Mouse (Mus musculus): ENCODE results near the gene Enpp6. TPM values are rescaled to one million over a fixed set of nuclear protein-coding genes. Genes with fewer than 3 reads are reported as not detected.

Gene Enpp6
- total RNA-seq, 1 experiment from 2014 or later = not detected

- no peak for ATAC-seq (replicated peaks in 1 of 2; ENCODE audit: insufficient read depth in 1 of 2, low FRiP score in 2 of 2, low TSS enrichment in 1 of 2, low read depth in 1 of 2, poor library complexity in 2 of 2, severe bottlenecking in 2 of 2)
Measured at GRCm38 (mm10) chr8:47117336-47117735, 130.6 kb downstream of the Enpp6 start.

DNA sequence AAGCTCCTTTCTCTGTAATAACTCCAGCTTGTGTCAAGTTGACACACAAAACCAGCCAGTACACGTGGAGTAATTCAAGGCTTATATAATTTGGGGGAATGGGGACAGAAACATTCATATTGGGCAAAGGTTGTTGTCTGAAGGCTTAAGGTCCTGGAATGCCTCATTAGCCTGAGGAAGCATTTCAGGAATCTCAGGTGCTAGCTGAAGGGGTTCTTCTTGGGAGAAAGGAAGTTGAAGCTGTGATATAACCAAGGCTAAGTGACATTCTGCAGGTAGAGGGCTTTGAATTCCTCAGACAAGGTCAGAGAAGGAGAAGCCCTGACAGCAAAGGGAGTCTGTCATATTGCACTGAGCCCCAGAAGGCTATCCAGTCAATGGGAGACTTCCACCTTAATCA lies 133.2 kb downstream of the Enpp6 start:
- no peak for ATAC-seq (replicated peaks in 1 of 2; ENCODE audit: insufficient read depth in 1 of 2, low FRiP score in 2 of 2, low TSS enrichment in 1 of 2, low read depth in 1 of 2, poor library complexity in 2 of 2, severe bottlenecking in 2 of 2)

- no peak for ATAC-seq (replicated peaks in 1 of 2; ENCODE audit: insufficient read depth in 1 of 2, low FRiP score in 2 of 2, low TSS enrichment in 1 of 2, low read depth in 1 of 2, poor library complexity in 2 of 2, severe bottlenecking in 2 of 2)
Measured at GRCm38 (mm10) chr8:47128859-47129258, 142.2 kb downstream of the Enpp6 start.

- ATAC-seq (replicated peaks in 1 of 2; ENCODE audit: insufficient read depth in 1 of 2, low FRiP score in 2 of 2, low TSS enrichment in 1 of 2, low read depth in 1 of 2, poor library complexity in 2 of 2, severe bottlenecking in 2 of 2) = no peak
Measured at GRCm38 (mm10) chr8:47133381-47133780, 146.7 kb downstream of the Enpp6 start.

- no peak for ATAC-seq (replicated peaks in 1 of 2; ENCODE audit: insufficient read depth in 1 of 2, low FRiP score in 2 of 2, low TSS enrichment in 1 of 2, low read depth in 1 of 2, poor library complexity in 2 of 2, severe bottlenecking in 2 of 2)
Measured at GRCm38 (mm10) chr8:47134736-47135135, 148.0 kb downstream of the Enpp6 start.

GRCm38 (mm10) chr8:47135586-47135985 lies 148.9 kb downstream of the Enpp6 start:
- ATAC-seq (replicated peaks in 1 of 2; ENCODE audit: insufficient read depth in 1 of 2, low FRiP score in 2 of 2, low TSS enrichment in 1 of 2, low read depth in 1 of 2, poor library complexity in 2 of 2, severe bottlenecking in 2 of 2) = no peak

DNA sequence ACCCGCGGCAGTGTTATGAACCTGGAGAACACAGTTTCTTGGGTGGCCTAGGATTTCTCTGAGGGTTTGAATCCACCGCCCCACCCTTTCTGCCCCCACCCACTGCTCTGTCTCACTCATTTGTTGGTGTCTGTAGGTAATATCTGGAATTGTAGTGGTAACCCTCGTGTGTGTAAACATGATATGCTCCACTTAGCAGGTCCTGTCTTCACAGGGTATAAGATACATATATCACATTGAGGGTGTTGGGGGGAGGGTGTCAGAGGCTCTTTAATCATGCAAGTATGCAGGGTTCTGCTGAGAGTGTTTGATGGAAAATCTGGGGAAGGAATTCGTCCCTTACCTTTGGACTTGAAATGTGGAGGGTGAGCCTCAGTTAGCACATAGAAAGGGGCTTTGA lies 149.4 kb downstream of the Enpp6 start:
- no peak for ATAC-seq (replicated peaks in 1 of 2; ENCODE audit: insufficient read depth in 1 of 2, low FRiP score in 2 of 2, low TSS enrichment in 1 of 2, low read depth in 1 of 2, poor library complexity in 2 of 2, severe bottlenecking in 2 of 2)

GRCm38 (mm10) chr8:47145258-47145657 lies 158.6 kb downstream of the Enpp6 start:
- ATAC-seq (replicated peaks in 1 of 2; ENCODE audit: insufficient read depth in 1 of 2, low FRiP score in 2 of 2, low TSS enrichment in 1 of 2, low read depth in 1 of 2, poor library complexity in 2 of 2, severe bottlenecking in 2 of 2) = no peak

Other genes starting within 250 kb of the Enpp6 start
- gene Irf2, start 247.2 kb upstream of the Enpp6 start, total RNA-seq (2017) = 44.8 and 71.7 TPM in 2 replicates

Data from hematopoietic stem cell, adult 5-6 weeks (primary cell).